Mouse (Mus musculus): ENCODE data around the gene Flt3l.
"Not testable (repeated sequence)": the region's sequence is repeated elsewhere in the genome, so short reads cannot be mapped to it uniquely, and the experiment has no call there.

The Flt3l gene

DNA sequence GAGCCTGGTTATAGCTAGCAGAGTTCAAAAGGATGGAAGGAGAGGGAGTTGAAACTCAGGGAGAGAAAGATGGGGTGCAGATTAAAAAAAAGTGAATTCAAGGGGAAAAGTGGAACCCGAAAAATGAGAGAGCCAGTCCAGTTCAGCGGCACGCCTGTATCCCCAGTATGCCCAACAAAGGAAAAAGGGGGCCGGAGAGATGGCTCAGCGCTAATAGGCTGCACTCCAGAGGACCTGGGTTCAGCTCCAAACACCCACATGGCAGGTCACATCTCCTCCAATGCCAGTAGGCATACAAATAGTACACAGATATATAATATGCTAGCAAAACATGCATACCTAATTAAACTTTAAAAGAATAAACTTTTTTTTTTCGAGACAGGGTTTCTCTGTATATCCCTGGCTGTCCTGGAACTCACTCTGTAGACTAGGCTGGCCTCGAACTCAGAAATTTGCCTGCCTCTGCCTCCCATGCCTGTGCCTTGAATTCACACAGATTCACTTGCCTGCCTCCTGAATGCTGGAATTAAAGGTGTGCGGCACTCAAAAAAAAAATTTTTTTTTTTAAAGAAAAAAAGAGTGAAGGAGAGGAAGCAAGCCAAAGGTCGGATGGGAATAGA is 26.9 kb upstream of the Flt3l start:
- no peak for DNase-seq (ENCODE audit: low spot score)

DNA sequence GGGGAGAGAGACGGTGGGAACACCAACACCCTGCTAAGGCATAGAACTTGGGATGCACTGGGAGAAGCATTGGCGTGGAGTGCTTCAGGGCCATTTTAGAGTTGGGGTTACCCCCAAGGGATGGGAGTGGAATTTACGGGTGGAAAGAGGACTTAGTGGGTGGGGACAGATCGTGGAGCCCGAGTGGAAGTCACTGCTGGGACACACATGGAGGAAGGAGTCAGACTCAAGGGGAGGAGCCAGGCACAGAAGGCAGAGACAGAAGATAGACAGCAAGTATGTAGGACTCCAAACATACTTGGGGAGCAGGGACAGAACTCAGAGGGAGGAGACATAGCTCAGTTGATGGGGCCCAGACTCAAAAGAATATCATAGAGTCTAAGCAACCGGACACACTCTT is 26.3 kb upstream of the Flt3l start:
- DNase-seq (ENCODE audit: low spot score) = no peak

GRCm38 (mm10) chr7:45161612-45162473 is 25.6 kb upstream of the Flt3l start:
- peak; percentile 89 for DNase-seq (ENCODE audit: low spot score)

DNA sequence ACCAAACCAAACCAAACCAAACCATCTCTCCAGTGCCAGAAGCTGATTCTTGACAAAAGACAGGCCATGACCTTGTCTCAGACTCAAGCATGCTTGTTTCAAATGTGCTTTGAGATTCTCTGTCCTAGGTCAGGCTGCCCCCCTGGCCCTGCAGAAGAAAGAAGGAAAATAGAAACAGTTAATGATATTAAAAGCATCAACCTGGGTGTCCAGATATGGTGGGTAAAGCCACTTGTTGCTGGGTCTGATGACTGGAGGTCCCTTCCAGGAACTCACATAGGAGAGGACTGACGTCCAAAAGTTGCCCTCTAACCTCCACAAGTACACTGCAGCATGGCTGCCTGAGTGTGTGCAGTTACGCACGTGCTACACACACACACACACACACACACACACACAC is 24.6 kb upstream of the Flt3l start:
- DNase-seq (ENCODE audit: low spot score) = no peak

GRCm38 (mm10) chr7:45160316-45160800 is 24.1 kb upstream of the Flt3l start:
- DNase-seq (ENCODE audit: low spot score) = no peak

DNA sequence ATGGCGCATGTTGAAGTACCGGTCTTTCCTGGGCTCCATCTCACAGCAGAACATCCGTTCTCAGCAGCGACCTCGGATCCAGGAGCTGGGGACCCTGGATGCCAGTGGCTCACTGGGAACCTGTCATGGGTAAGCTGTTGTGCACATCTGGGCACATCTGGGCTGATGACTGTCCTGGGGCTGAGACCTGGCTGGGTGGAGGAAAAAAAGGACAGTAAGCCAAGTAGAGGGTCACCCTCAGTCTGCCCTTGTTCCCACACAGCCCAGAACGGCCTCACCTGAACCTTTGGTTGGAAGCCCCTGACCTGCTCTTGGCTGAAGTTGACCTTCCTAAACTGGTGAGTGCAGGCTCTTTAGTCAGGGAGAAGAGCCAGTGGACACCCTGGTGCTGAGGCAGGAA is 22.8 kb upstream of the Flt3l start:
- no peak for DNase-seq (ENCODE audit: low spot score)

DNA sequence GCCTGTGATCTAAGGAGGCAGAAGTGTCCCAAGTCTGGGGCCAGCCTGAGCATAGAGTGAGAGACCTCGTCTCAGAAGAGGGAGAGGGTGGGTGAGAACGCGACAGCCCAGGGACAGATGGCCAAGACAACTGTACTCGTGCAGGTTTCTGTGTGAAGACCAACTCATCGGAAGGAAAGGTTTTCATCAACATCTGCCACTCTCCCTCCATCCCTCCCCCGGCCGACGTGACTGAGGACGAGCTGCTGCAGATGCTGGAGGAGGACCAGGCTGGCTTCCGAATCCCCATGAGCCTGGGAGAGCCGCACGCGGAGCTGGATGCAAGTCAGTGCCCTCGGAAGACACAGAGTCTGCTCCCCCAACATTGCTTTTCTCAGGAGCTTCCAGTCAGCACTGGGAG is 21.2 kb upstream of the Flt3l start:
- DNase-seq (ENCODE audit: low spot score) = no peak

DNA sequence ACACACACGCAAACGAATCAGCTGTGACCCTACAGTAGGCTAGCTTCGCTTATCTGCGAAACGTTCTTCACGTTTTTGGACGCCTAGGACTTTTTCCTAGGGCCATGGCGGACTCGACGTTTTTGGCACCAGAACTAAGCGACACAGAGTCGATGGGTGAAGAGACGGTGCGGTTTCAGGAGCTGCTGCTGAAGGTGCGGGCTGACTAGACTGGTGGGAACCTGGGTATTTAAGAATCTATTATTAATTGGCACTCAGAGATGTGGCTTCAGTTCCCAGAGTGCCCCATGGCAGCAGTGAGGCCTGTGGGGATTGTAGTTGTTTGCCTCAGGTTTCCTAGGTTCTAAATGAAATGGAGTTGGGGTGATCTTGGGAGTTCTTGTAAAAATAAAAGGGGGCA is 20.0 kb upstream of the Flt3l start:
- DNase-seq (ENCODE audit: low spot score) = no peak

DNA sequence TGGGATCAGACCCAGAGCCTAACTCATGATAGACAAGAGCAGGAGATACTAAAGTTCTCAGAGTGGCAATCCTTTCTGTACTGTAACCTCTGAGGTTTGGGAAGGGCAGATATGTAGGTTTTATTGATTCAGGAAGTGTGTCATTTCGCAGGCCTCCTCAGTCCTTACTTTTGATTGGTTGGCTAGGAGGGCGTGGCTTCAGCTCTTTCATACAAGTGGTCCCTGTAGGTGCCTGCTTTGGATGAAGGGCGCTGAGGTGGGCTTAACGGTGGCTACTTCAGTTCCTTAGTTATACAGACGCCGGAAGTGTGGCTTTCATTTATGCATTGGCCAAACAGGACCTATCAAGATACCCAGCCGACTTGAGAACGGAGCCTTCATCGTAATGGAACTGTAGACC is 19.4 kb upstream of the Flt3l start:
- DNase-seq (ENCODE audit: low spot score) = no peak

- DNase-seq (ENCODE audit: low spot score) = peak; percentile 56
Observed at GRCm38 (mm10) chr7:45154993-45155514, 18.8 kb upstream of the Flt3l start.

DNA sequence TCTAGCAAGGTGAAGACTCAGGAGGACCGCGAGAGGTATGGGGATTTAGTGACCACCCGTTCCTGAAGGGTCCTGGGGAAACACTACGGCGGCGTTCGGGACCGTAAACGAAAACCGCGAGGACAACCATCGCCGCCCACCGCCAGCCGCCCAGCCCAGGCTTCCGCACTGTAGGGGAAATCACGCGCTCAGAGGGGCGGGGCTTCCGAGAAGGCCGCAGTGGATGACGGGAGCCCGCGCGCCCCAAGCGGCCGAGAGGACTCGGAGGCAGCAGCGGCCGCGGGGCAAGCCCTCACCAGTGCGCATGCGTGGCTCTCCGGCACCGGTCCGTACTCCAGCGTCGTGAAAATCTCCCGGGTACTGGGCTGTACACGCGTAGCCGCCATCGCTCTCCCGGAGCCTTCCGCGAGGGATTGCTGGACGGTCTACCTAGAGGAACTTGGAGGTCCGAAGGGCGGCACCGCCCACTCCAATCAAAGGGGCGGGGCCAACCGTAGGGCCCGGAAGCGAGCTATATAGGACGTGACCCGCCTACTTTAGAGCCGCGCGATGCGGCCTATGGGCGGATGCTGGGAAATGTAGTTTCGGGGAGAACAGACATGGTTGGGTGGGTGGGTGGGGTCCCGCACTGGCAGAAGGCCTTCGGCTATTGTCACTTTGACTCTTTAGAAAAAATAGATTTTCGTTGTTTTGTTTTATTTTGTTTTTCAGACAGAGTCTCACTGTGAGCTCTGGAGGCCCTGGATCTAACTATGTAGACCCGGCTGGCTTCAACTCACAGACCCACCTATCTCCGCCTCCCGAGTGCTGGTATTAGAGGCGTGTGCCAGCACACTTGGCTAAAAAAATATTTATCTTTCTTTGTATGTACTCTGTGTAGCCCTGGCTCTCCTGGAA is 18.1 kb upstream of the Flt3l start, which contains the start of the genes Pih1d1 and Aldh16a1:
Pih1d1 (plus strand) TSS at position 208 of the 897 bp plus-strand sequence.
Aldh16a1 (minus strand) TSS at position 489 of the 897 bp plus-strand sequence.
- peak; percentile 98 for DNase-seq (ENCODE audit: low spot score)

DNA sequence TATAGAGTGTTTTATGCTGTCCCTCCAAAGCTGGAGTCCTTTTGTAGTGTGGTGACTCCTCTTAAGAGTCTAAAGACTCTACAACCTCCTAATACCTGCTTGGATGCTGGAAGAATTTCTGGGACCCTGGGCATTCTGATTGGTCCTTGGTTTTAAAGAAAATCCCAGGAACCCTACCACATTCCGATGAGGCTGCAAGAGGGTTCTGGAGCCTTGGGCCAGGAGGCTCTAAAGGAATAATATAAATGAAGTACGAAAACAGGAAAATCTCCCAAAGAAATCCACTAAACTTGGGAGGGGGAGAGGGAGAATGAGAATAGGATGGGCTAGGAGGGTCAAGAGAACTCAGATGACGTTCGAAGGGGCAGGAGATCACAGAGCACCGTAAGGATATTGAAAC is 17.4 kb upstream of the Flt3l start:
- DNase-seq (ENCODE audit: low spot score) = no peak

GRCm38 (mm10) chr7:45153052-45153451 is 16.8 kb upstream of the Flt3l start:
- DNase-seq (ENCODE audit: low spot score) = not testable (repeated sequence)

- DNase-seq (ENCODE audit: low spot score) = peak; percentile 46
Observed at GRCm38 (mm10) chr7:45151303-45151702, 15.1 kb upstream of the Flt3l start.

DNA sequence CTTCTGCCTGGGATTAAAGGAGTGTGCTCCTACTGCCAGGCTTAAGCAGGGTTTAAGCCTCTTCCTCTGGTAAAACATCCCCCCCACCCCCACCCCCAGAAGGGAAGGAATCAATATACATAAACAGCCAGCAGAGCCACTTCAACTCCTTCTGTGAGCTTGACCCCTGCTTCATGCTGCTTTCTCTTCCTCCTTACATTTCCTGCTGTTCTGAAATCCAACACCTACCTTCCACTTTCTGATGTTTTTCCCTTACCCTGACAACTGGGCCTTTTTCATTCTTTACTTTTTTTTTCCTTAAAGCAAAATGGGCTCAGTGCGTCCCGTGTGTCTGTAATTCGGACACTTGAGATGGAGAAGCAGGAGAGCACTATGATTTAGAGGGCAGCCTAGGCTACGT is 14.1 kb upstream of the Flt3l start:
- DNase-seq (ENCODE audit: low spot score) = no peak

- DNase-seq (ENCODE audit: low spot score) = no peak
Observed at GRCm38 (mm10) chr7:45149545-45149944, 13.3 kb upstream of the Flt3l start.

GRCm38 (mm10) chr7:45148534-45149098 is 12.4 kb upstream of the Flt3l start:
- no peak for DNase-seq (ENCODE audit: low spot score)

GRCm38 (mm10) chr7:45147899-45148298 is 11.7 kb upstream of the Flt3l start:
- no peak for DNase-seq (ENCODE audit: low spot score)

- no peak for DNase-seq (ENCODE audit: low spot score)
Observed at GRCm38 (mm10) chr7:45147267-45147666, 11.0 kb upstream of the Flt3l start.

- no peak for DNase-seq (ENCODE audit: low spot score)
Observed at GRCm38 (mm10) chr7:45145460-45145859, 9.2 kb upstream of the Flt3l start.

- DNase-seq (ENCODE audit: low spot score) = no peak
Observed at GRCm38 (mm10) chr7:45144368-45145174, 8.3 kb upstream of the Flt3l start.
